Mouse (Mus musculus): ENCODE results near the gene Cd3e.

Cd3e gene

GRCm38 (mm10) chr9:45015841-45016240, 6.4 kb upstream of the Cd3e start:
- no peak for DNase-seq (ENCODE audit: low spot score)

GRCm38 (mm10) chr9:45014879-45015278, 5.5 kb upstream of the Cd3e start:
- no peak for DNase-seq (ENCODE audit: low spot score)

GRCm38 (mm10) chr9:45011291-45011690, 1.9 kb upstream of the Cd3e start:
- no peak for DNase-seq (ENCODE audit: low spot score)

- DNase-seq (ENCODE audit: low spot score) = peak; percentile 10
These were observed 1.0 kb upstream of the Cd3e start for GRCm38 (mm10) chr9:45010461-45010860.

- DNase-seq (ENCODE audit: low spot score) = no peak
These were observed 1.1 kb downstream of the Cd3e start for GRCm38 (mm10) chr9:45008342-45008741.

- DNase-seq (ENCODE audit: low spot score) = no peak
These were observed 2.0 kb downstream of the Cd3e start for GRCm38 (mm10) chr9:45007404-45007803.

- no peak for DNase-seq (ENCODE audit: low spot score)
These were observed 9.2 kb downstream of the Cd3e start for GRCm38 (mm10) chr9:45000249-45000648.

- no peak for DNase-seq (ENCODE audit: low spot score)
These were observed 9.7 kb downstream of the Cd3e start for GRCm38 (mm10) chr9:44999776-45000175.

- peak; percentile 9 for DNase-seq (ENCODE audit: low spot score)
These were observed 10.3 kb downstream of the Cd3e start for GRCm38 (mm10) chr9:44999171-44999570.

GRCm38 (mm10) chr9:44998138-44998537, 11.3 kb downstream of the Cd3e start:
- DNase-seq (ENCODE audit: low spot score) = no peak

- no peak for DNase-seq (ENCODE audit: low spot score)
These were observed 12.8 kb downstream of the Cd3e start for GRCm38 (mm10) chr9:44996590-44996989.

- DNase-seq (ENCODE audit: low spot score) = no peak
These were observed 14.5 kb downstream of the Cd3e start for GRCm38 (mm10) chr9:44994962-44995361.

- peak; percentile 18 for DNase-seq (ENCODE audit: low spot score)
These were observed 16.2 kb downstream of the Cd3e start for GRCm38 (mm10) chr9:44993268-44993667.

GRCm38 (mm10) chr9:44992271-44992670, 17.2 kb downstream of the Cd3e start:
- no peak for DNase-seq (ENCODE audit: low spot score)

GRCm38 (mm10) chr9:44991821-44992220, 17.6 kb downstream of the Cd3e start:
- no peak for DNase-seq (ENCODE audit: low spot score)

- DNase-seq (ENCODE audit: low spot score) = no peak
These were observed 22.5 kb downstream of the Cd3e start for GRCm38 (mm10) chr9:44986976-44987375.

GRCm38 (mm10) chr9:44986242-44986781, 23.1 kb downstream of the Cd3e start:
- DNase-seq (ENCODE audit: low spot score) = peak; percentile 48

- no peak for DNase-seq (ENCODE audit: low spot score)
These were observed 23.7 kb downstream of the Cd3e start for GRCm38 (mm10) chr9:44985721-44986161.

- no peak for DNase-seq (ENCODE audit: low spot score)
These were observed 26.4 kb downstream of the Cd3e start for GRCm38 (mm10) chr9:44983001-44983400.

GRCm38 (mm10) chr9:44982531-44982930, 26.9 kb downstream of the Cd3e start:
- no peak for DNase-seq (ENCODE audit: low spot score)

GRCm38 (mm10) chr9:44982081-44982480, 27.3 kb downstream of the Cd3e start:
- no peak for DNase-seq (ENCODE audit: low spot score)

- DNase-seq (ENCODE audit: low spot score) = no peak
These were observed 27.8 kb downstream of the Cd3e start, which contains the start of gene Cd3d for GRCm38 (mm10) chr9:44981676-44982075. Cd3d (plus strand) TSS chr9:44981786.

GRCm38 (mm10) chr9:44981104-44981503, 28.3 kb downstream of the Cd3e start:
- no peak for DNase-seq (ENCODE audit: low spot score)

- no peak for DNase-seq (ENCODE audit: low spot score)
These were observed 29.2 kb downstream of the Cd3e start, which contains the start of gene Cd3g for GRCm38 (mm10) chr9:44980242-44980641. Cd3g (minus strand) TSS chr9:44980431.

Data from MN1 (cell line).